Mouse (Mus musculus) mesoderm, embryonic 11.5 days (tissue): ENCODE measurements around the gene Fahd1.

Source experiments
- DNase-seq: peaks from one replicate; pipeline ENCODE4 v3.0.0-alpha.2; 2012; ENCODE audit warnings: low read depth, low spot score

Gene Fahd1

DNA sequence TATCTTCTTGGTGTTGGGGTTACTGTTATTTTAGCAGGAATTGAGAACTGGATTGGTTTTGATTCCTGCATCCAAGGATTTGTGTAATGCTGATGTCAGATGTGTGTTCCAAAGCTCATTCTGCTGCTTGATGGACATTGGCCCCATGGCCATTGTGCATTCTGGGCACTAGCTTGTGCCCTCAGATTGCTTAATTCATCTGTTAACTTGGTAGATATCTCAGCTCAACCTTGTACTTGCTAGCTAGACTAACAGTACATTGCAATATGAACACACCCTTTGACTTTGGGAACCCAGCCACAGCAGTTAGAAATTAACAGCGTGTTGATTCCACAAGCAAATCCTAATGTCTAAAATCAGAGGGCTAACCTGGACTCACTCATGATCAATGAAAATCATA is 2.8 kb downstream of the Fahd1 start:
- DNase-seq: no peak

- DNase-seq: no peak
Measured at GRCm38 (mm10) chr17:24844525-24844924, 5.6 kb downstream of the Fahd1 start.

- no peak for DNase-seq
Measured at GRCm38 (mm10) chr17:24842631-24843030, 7.5 kb downstream of the Fahd1 start.

DNA sequence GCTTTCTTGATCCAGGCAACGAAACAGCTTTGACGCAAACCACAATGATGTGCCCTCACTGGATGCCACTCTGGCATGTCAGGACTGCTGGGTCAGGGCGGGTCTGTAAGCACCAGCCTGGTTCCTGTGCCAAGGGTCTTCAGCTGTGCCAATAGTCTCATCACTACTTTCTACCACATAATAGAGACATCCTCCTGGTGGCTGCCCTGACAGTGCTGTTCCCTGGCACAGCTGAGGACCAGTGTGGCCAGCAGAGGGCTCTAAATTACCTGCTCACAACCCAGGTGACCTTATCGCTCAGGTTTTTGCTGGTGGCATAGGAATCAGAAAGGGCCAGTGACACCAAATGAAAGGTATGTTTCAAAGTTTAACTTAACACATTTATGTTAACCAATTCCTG is 9.0 kb downstream of the Fahd1 start:
- DNase-seq: no peak

- DNase-seq: no peak
Measured at GRCm38 (mm10) chr17:24840341-24840740, 9.8 kb downstream of the Fahd1 start.

GRCm38 (mm10) chr17:24839842-24840241 is 10.3 kb downstream of the Fahd1 start, which contains the start of gene Hagh:
Gene Hagh (plus strand): TSS chr17:24840143.
- no peak for DNase-seq

DNA sequence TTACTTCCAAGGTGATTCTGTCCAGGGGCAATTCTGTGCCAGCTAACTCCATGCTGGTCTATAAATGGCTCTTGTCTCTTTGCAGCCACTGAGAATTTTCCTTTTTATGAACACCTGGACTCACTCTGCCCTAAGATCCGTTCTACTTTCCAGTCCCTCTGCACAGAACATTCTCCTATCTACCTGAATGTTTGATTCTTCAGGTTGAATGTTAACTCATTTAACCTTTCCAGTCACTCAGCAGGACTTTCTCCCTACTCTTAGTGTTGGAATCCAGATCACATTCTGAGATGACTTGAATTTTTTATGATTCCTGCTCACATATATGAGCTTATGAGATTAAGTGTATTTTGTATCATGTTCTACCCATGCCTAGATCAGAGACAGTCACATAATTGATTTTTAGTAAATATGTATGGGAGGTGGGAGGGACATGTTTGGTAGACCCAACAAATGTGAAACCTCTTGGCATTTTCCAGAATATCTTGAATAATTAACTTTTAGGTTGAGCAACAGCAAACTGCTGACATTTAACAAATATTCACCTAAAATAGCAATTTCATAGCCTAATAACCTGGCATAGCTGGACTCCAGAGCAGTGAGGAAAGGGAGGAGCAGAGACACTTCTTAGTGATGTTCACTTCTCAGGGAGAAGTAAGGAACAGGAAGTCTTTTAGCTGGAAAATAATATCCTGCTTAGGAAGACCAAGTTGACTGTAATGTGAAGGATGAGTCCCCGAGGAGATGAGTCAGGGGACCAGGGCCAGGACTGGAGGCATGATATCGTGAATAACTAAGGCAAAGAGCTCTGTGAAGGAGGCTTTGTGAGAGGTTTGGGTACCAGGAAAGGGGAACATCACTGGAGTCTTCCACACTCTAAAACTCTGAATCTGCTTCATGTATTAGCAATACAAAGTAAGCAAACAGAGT is 28.5 kb downstream of the Fahd1 start:
- DNase-seq: no peak

GRCm38 (mm10) chr17:24819469-24819868 is 30.7 kb downstream of the Fahd1 start:
- DNase-seq: no peak

GRCm38 (mm10) chr17:24818172-24818571 is 32.0 kb downstream of the Fahd1 start:
- no peak for DNase-seq

DNA sequence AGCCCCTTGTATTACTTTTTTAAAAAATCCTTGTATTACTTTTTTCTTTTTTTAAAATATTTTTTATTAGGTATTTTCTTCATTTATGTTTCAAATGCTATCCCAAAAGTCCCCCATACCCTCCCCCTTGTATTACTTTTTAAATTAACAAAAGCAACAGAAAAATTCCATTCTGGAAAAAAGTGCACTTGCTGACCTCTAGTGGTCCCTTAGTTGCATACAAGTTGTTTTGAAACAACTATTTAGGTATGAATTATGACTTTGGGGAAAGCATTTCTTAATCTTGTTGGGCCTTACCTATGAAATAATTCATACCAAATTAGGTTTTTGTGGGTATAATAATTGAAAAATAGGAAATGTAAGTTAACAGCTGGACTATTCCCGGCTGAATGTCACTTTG is 32.7 kb downstream of the Fahd1 start:
- DNase-seq: no peak

DNA sequence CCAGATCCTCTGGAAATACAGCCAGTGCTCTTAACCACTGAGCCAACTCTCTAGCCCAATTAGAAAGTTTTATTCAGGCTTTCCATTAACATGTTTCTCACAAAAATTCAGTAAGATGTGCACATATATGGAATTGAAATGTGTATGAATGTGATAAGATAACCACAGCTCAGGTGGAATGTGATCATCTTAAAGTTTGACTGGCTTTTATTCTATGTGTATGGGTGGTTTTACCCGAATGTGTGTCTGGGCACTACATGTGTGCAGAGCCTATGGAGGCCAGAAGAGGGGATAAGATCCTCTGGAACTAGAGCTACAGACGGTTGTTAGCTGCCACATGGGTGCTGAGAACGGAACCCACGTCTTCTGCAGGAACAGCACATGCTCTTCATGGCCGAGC is 34.9 kb downstream of the Fahd1 start:
- DNase-seq: no peak

- DNase-seq: no peak
Measured at GRCm38 (mm10) chr17:24812215-24812614, 37.9 kb downstream of the Fahd1 start.

- no peak for DNase-seq
Measured at GRCm38 (mm10) chr17:24811211-24811610, 39.0 kb downstream of the Fahd1 start.

GRCm38 (mm10) chr17:24803952-24804951 is 45.9 kb downstream of the Fahd1 start, which contains the start of gene Meiob:
Gene Meiob (plus strand): TSS chr17:24804289.
- DNase-seq: peak; percentile 71

DNA sequence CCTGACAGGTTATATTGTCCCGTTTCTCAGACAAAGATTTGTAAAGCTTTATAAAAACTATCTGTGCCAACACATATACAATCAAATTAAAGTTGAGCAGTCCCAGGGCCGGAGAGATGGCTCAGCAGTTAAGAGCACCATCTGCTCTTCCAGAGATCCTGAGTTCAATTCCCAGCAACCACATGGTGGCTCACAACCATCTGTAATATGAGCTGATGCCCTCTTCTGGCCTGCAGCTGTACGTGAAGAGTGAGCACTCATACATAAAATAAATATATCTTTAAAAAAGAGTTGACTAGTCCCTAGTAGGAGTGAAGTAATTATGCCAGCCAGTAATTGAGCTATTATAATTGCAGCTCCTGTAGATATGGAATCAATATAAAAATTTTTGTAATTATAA is 49.6 kb downstream of the Fahd1 start:
- DNase-seq: no peak

DNA sequence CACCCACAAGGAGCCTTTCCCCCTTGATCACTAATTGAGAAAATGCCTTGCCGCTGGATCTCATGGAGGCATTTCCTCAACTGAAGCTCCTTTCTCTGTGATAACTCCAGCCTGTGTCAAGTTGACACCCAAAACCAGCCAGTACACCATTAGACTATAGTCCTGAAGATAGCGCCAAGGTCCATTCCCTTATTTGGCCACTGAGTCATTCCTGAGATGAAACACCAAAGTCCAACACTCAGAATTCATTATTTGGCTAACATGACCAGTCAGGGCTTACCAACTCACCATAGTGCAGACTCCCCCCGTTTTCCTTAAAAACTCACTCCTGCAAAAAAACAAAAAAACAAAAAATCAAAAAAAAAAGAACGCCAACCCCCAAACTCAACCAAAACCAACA is 50.7 kb downstream of the Fahd1 start:
- no peak for DNase-seq
